Comparison of ENCODE assay signal across 34 mouse cellular contexts in genomic region chr2:108848051-108848450, GRCm38 (mm10).
"Had no signal": no experiment of that assay in that cellular context is flagged by ENCODE, and none has a peak within 500 bp of the region (broad histone marks: within the 10 kb centered on the region; RNA-seq: fewer than 3 reads in every experiment).

No protein-coding gene starts in this region.

- H3K4me2 ChIP-seq: heart, embryonic 11.5 days; heart, embryonic 12.5 days; heart, embryonic 13.5 days; heart, embryonic 15.5 days; hindbrain, embryonic 12.5 days; hindbrain, embryonic 13.5 days; hindbrain, embryonic 14.5 days; hindbrain, embryonic 15.5 days; intestine, embryonic 15.5 days; kidney, embryonic 15.5 days had no signal

- H3K9ac ChIP-seq: heart, embryonic 12.5 days; heart, embryonic 13.5 days; heart, embryonic 15.5 days; hindbrain, embryonic 12.5 days; hindbrain, embryonic 13.5 days; hindbrain, embryonic 14.5 days; hindbrain, embryonic 15.5 days; intestine, embryonic 15.5 days; kidney, embryonic 15.5 days had no signal

- H3K36me3 ChIP-seq: heart, embryonic 10.5 days; heart, embryonic 12.5 days; heart, embryonic 13.5 days; heart, embryonic 15.5 days; hindbrain, embryonic 10.5 days; hindbrain, embryonic 12.5 days; hindbrain, embryonic 13.5 days; hindbrain, embryonic 15.5 days; intestine, embryonic 15.5 days; kidney, embryonic 15.5 days had no signal

- H3K27me3 ChIP-seq: heart, embryonic 12.5 days; heart, embryonic 13.5 days; heart, embryonic 15.5 days; hindbrain, embryonic 12.5 days; hindbrain, embryonic 13.5 days; hindbrain, embryonic 15.5 days; intestine, embryonic 15.5 days; kidney, embryonic 15.5 days had no signal

- H3K4me3 ChIP-seq: heart, embryonic 10.5 days; heart, embryonic 12.5 days; heart, embryonic 13.5 days; heart, embryonic 15.5 days; hindbrain, embryonic 10.5 days; hindbrain, embryonic 12.5 days; hindbrain, embryonic 13.5 days; hindbrain, embryonic 15.5 days; intestine, embryonic 15.5 days; kidney, embryonic 15.5 days; layer of hippocampus, adult 2 months; left cerebral cortex, adult 2 months had no signal

- DNase-seq: heart, postnatal 10 days; heart, postnatal 14 days; heart, postnatal 36 days; heart, postnatal 4 days; kidney, adult 11 months; kidney, adult 18-20 months; kidney, adult 2 months; kidney, adult 8-10 months; kidney, adult 9 months; kidney, postnatal 10 days; kidney, postnatal 14 days; kidney, postnatal 25 days; kidney, postnatal 36 days; kidney, postnatal 4 days had no signal

- H3K4me1 ChIP-seq: heart, embryonic 10.5 days; heart, embryonic 12.5 days; heart, embryonic 13.5 days; heart, embryonic 15.5 days; hindbrain, embryonic 10.5 days; hindbrain, embryonic 12.5 days; hindbrain, embryonic 13.5 days; hindbrain, embryonic 15.5 days; intestine, embryonic 15.5 days; kidney, embryonic 15.5 days had no signal

- ATAC-seq: hindbrain, embryonic 16.5 days; hindbrain, postnatal 0 days; inflammation-experienced regulatory T-cells, adult 6 months; intestine, embryonic 15.5 days; intestine, embryonic 16.5 days; intestine, postnatal 0 days had no signal

- H3K9me3 ChIP-seq: heart, embryonic 10.5 days; heart, embryonic 12.5 days; heart, embryonic 13.5 days; heart, embryonic 15.5 days; hindbrain, embryonic 10.5 days; hindbrain, embryonic 12.5 days; hindbrain, embryonic 13.5 days; hindbrain, embryonic 15.5 days; intestine, embryonic 15.5 days; kidney, embryonic 15.5 days had no signal

- H3K27ac ChIP-seq: heart, embryonic 10.5 days; heart, embryonic 13.5 days; heart, embryonic 15.5 days; hindbrain, embryonic 10.5 days; hindbrain, embryonic 12.5 days; hindbrain, embryonic 13.5 days; hindbrain, embryonic 14.5 days; hindbrain, embryonic 15.5 days; hindbrain, postnatal 0 days; intestine, embryonic 15.5 days; kidney, embryonic 15.5 days; kidney, postnatal 0 days; left cerebral cortex, adult 2 months had no signal
